Mouse (Mus musculus) heart, embryonic 13.5 days (tissue): ENCODE results near the gene Coch. TPM values are rescaled to one million over a fixed set of nuclear protein-coding genes. Genes with fewer than 3 reads are reported as not detected.
"Not testable (repeated sequence)": the region's sequence is repeated elsewhere in the genome, so short reads cannot be mapped to it uniquely, and the experiment has no call there.

Experiments
- ATAC-seq: fragments of 200-750 bp; cut with Nextera tagmentation; 2 replicates; pipeline ENCODE4 v1.8.0; 2017; ENCODE audit warnings: moderate TSS enrichment; ENCODE audit not compliant: insufficient number of reproducible peaks, low FRiP score, low TSS enrichment; ENCODE audit errors: extremely low read depth
- H3K27ac ChIP-seq: fragments of 300-500 bp; sonication (generic); replicated peaks from 2 replicates; pipeline ENCODE4 v1.5.1; 2015; ENCODE audit warnings: moderate library complexity, mild to moderate bottlenecking, inconsistent platforms
- H3K27me3 ChIP-seq: fragments of 300-500 bp; sonication (generic); replicated peaks from 2 replicates; pipeline ENCODE4 v1.6.1; 2015; ENCODE audit warnings: mild to moderate bottlenecking, inconsistent platforms
- H3K36me3 ChIP-seq: fragments of 300-500 bp; sonication (generic); 2 replicates; pipeline ENCODE4 v1.6.1; 2015; ENCODE audit warnings: mild to moderate bottlenecking, inconsistent platforms
- H3K4me1 ChIP-seq: fragments of 300-500 bp; sonication (generic); 2 replicates; pipeline ENCODE4 v1.6.1; 2015; ENCODE audit warnings: inconsistent platforms
- H3K4me2 ChIP-seq: fragments of 300-500 bp; sonication (generic); 2 replicates; pipeline ENCODE4 v1.6.1; 2015; ENCODE audit warnings: inconsistent platforms, mild to moderate bottlenecking, moderate library complexity
- H3K4me3 ChIP-seq: fragments of 300-500 bp; sonication (generic); 2 replicates; pipeline ENCODE4 v1.5.1; 2015; ENCODE audit warnings: moderate library complexity, mild to moderate bottlenecking, inconsistent platforms
- H3K9ac ChIP-seq: fragments of 300-500 bp; sonication (generic); 2 replicates; pipeline ENCODE4 v1.6.1; 2015; ENCODE audit warnings: inconsistent platforms, mild to moderate bottlenecking, moderate library complexity
- H3K9me3 ChIP-seq: fragments of 300-500 bp; sonication (generic); 2 replicates; pipeline ENCODE4 v1.6.1; 2016; ENCODE audit warnings: inconsistent platforms
- WGBS: fragments of 180-500 bp; shearing (Covaris S2); methylation state at CpG from one replicate; pipeline ENCODE4 v1.1.7; 2015; ENCODE audit warnings: mixed read lengths; 5-methylcytosine and 5-hydroxymethylcytosine counted together
- polyA plus RNA-seq: library from polyadenylated mRNA; unstranded; fragments of >200 nt; fragmentation: Nextera tagmentation; extraction: Ambion mirVana; gene quantifications from 2 replicates; pipeline ENCODE4 v1.2.1, GENCODE M21; 2015

Coch gene
- polyA plus RNA-seq, 1 experiment from 2014 or later = 1.8 TPM

GRCm38 (mm10) chr12:51641871-51642270, 48.7 kb downstream of the Coch start:
- 23% methylated on average over 6 of the region's 6 CpGs for WGBS
- peak overlapping the region; percentile 36 for H3K27ac ChIP-seq
- no peak for ATAC-seq
- no peak overlapping the region for H3K9ac ChIP-seq
- H3K27me3 ChIP-seq = no peaks in the 10 kb centered on the region
- H3K9me3 ChIP-seq = no peaks in the 10 kb centered on the region
- peaks cover 29% of the 10 kb centered on the region for H3K4me1 ChIP-seq
- H3K4me3 ChIP-seq = no peak overlapping the region
- no peak overlapping the region for H3K4me2 ChIP-seq
- peaks cover 25% of the 10 kb centered on the region for H3K36me3 ChIP-seq

GRCm38 (mm10) chr12:51649401-51649800, 56.3 kb downstream of the Coch start:
- H3K9ac ChIP-seq, H3K9me3 ChIP-seq, ATAC-seq, H3K27ac ChIP-seq, H3K4me2 ChIP-seq, H3K27me3 ChIP-seq, H3K4me3 ChIP-seq, H3K4me1 ChIP-seq: not testable (repeated sequence)
- peaks cover 58% of the 10 kb centered on the region for H3K36me3 ChIP-seq

Other genes starting within 250 kb of the Coch start
- gene G2e3, start 245.3 kb upstream of the Coch start, polyA plus RNA-seq = 16.9 TPM in 2 replicates
- 59.8 and 62.3 TPM in 2 replicates for gene Scfd1, start 215.8 kb upstream of the Coch start, polyA plus RNA-seq
- 27.6 and 35.2 TPM in 2 replicates for gene Ap4s1, start 97.7 kb downstream of the Coch start, polyA plus RNA-seq
- gene Strn3, start 98.6 kb downstream of the Coch start, polyA plus RNA-seq = 37.3 and 40.0 TPM in 2 replicates
- gene Hectd1, start 236.2 kb downstream of the Coch start, polyA plus RNA-seq = 28.7 and 32.0 TPM in 2 replicates